Mouse (Mus musculus): ENCODE measurements at regions not wholly inside any gene's neighbourhood (a gene's known extent, or its start where the extent isn't known, plus 50 kb on each side); places are given as distances from the start of the nearest gene placed in this dataset.

DNA sequence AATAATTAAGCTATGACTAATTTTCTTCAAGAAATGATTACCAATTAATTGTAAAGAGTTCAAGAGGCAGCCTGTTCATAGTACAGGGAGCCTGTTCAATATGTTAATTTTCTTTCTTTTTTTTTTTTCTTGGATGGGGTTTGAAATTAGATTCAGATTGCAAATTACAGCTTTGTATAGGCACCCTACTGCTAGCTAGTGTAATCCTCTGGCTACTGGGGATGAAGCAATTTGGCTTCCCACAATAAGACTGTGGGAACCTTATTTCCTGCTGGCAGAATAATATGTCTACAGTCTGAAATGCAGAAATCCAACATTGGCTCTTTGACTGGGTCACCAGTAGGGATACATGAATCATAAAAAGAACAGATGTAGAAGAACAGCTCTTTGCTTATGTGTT lies 177.4 kb upstream of the Ogfrl1 start:
- no peak for DNase-seq (ENCODE audit: low spot score)
- H3K9ac ChIP-seq (replicated peaks; ENCODE audit: low read depth) = no peak overlapping the region
- no peaks in the 10 kb centered on the region for H3K4me1 ChIP-seq (ENCODE audit: insufficient read depth, low read depth, low read length)
- ATAC-seq = no peak
- no peaks in the 10 kb centered on the region for H3K9me3 ChIP-seq (ENCODE audit: low read length)
- H3K27ac ChIP-seq (ENCODE audit: low read length) = no peak overlapping the region
- no peaks in the 10 kb centered on the region for H3K36me3 ChIP-seq (ENCODE audit: insufficient read depth, low read length)
- H3K4me2 ChIP-seq (replicated peaks; ENCODE audit: low read depth, low read length) = no peak overlapping the region
- H3K27me3 ChIP-seq (replicated peaks; ENCODE audit: insufficient read depth, low read length) = no peaks in the 10 kb centered on the region
- no peak overlapping the region for H3K4me3 ChIP-seq (ENCODE audit: low read depth, low read length)
- TF ChIP-seq EP300 (IDR thresholded peaks at IDR 0.05) (no peak), CTCF (IDR thresholded peaks at IDR 0.05) (no peak)

- Histone ChIP-seq H3K4me3 (ENCODE audit: low read depth, low read length) (no peak overlapping the region), H3K4me2 (replicated peaks; ENCODE audit: low read depth, low read length) (no peak overlapping the region), H3K36me3 (ENCODE audit: insufficient read depth, low read length) (no peaks in the 10 kb centered on the region), H3K4me1 (ENCODE audit: insufficient read depth, low read depth, low read length) (no peaks in the 10 kb centered on the region), H3K27ac (ENCODE audit: low read length) (no peak overlapping the region), H3K9ac (replicated peaks; ENCODE audit: low read depth) (no peak overlapping the region), H3K27me3 (replicated peaks; ENCODE audit: insufficient read depth, low read length) (no peaks in the 10 kb centered on the region), H3K9me3 (ENCODE audit: low read length) (no peaks in the 10 kb centered on the region)
- WGBS = 91% methylated on average over 2 of the region's 2 CpGs
- ATAC-seq (no peak), DNase-seq (ENCODE audit: low spot score) (no peak)
- no peak for TF ChIP-seq CTCF (IDR thresholded peaks at IDR 0.05)
- no peak for TF ChIP-seq EP300 (IDR thresholded peaks at IDR 0.05)
Observed at GRCm38 (mm10) chr1:23575515-23575914, 177.9 kb upstream of the Ogfrl1 start.

DNA sequence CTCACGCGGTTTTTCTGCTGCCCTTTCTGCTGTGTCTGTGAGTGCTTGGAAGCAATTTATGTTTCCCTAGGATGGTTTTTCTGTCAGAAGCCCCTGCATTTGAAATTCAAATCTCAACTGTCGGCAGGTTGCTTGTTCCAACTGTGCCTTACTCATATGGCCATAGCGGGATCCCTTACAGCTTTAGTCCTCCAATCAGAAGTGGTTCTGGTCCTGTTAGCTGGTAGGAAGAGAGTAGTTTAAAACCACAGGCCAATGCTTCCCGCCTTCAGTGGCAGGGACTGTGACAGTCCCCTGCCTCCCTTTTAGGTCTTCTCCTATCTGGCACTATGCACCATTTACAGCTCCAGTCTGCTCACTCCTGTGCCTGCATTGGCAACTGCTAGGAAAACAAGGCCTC lies 178.6 kb upstream of the Ogfrl1 start:
- no peak overlapping the region for H3K4me2 ChIP-seq (replicated peaks; ENCODE audit: low read depth, low read length)
- no peak for ATAC-seq
- no peak overlapping the region for H3K9ac ChIP-seq (replicated peaks; ENCODE audit: low read depth)
- H3K4me1 ChIP-seq (ENCODE audit: insufficient read depth, low read depth, low read length) = no peaks in the 10 kb centered on the region
- TF ChIP-seq EP300 (IDR thresholded peaks at IDR 0.05) (no peak), CTCF (IDR thresholded peaks at IDR 0.05) (no peak)
- no peaks in the 10 kb centered on the region for H3K9me3 ChIP-seq (ENCODE audit: low read length)
- no peaks in the 10 kb centered on the region for H3K36me3 ChIP-seq (ENCODE audit: insufficient read depth, low read length)
- WGBS = 73% methylated on average over 5 of the region's 5 CpGs
- H3K4me3 ChIP-seq (ENCODE audit: low read depth, low read length) = no peak overlapping the region
- no peaks in the 10 kb centered on the region for H3K27me3 ChIP-seq (replicated peaks; ENCODE audit: insufficient read depth, low read length)
- no peak for DNase-seq (ENCODE audit: low spot score)
- H3K27ac ChIP-seq (ENCODE audit: low read length) = no peak overlapping the region

- Histone ChIP-seq H3K4me2 (replicated peaks; ENCODE audit: low read depth, low read length) (no peak overlapping the region), H3K9me3 (ENCODE audit: low read length) (no peaks in the 10 kb centered on the region), H3K27me3 (replicated peaks; ENCODE audit: insufficient read depth, low read length) (no peaks in the 10 kb centered on the region), H3K36me3 (ENCODE audit: insufficient read depth, low read length) (no peaks in the 10 kb centered on the region), H3K4me3 (ENCODE audit: low read depth, low read length) (no peak overlapping the region), H3K4me1 (ENCODE audit: insufficient read depth, low read depth, low read length) (no peaks in the 10 kb centered on the region), H3K9ac (replicated peaks; ENCODE audit: low read depth) (no peak overlapping the region), H3K27ac (ENCODE audit: low read length) (no peak overlapping the region)
- 78% methylated on average over 6 of the region's 6 CpGs for WGBS
- TF ChIP-seq CTCF (IDR thresholded peaks at IDR 0.05) (no peak), EP300 (IDR thresholded peaks at IDR 0.05) (no peak)
- no peak for ATAC-seq
- no peak for DNase-seq (ENCODE audit: low spot score)
Observed at GRCm38 (mm10) chr1:23589414-23589942, 172.1 kb upstream of the B3gat2 start.

GRCm38 (mm10) chr1:23602710-23603291 lies 158.8 kb upstream of the B3gat2 start:
- H3K4me3 ChIP-seq (ENCODE audit: low read depth, low read length) = no peak overlapping the region
- H3K4me2 ChIP-seq (replicated peaks; ENCODE audit: low read depth, low read length) = no peak overlapping the region
- no peak for TF ChIP-seq CTCF (IDR thresholded peaks at IDR 0.05)
- TF ChIP-seq EP300 (IDR thresholded peaks at IDR 0.05) = no peak
- ATAC-seq (no peak), DNase-seq (ENCODE audit: low spot score) (no peak)
- no peak overlapping the region for H3K27ac ChIP-seq (ENCODE audit: low read length)
- no peaks in the 10 kb centered on the region for H3K4me1 ChIP-seq (ENCODE audit: insufficient read depth, low read depth, low read length)
- no peaks in the 10 kb centered on the region for H3K9me3 ChIP-seq (ENCODE audit: low read length)
- H3K36me3 ChIP-seq (ENCODE audit: insufficient read depth, low read length) = no peaks in the 10 kb centered on the region
- H3K9ac ChIP-seq (replicated peaks; ENCODE audit: low read depth) = no peak overlapping the region
- H3K27me3 ChIP-seq (replicated peaks; ENCODE audit: insufficient read depth, low read length) = no peaks in the 10 kb centered on the region
- 80% methylated on average over 4 of the region's 4 CpGs for WGBS

GRCm38 (mm10) chr1:23629366-23629765 lies 132.2 kb upstream of the B3gat2 start:
- whole genome bisulfite sequencing = 70% methylated on average over 4 of the region's 4 CpGs
- no peaks in the 10 kb centered on the region for H3K4me1 ChIP-seq (ENCODE audit: insufficient read depth, low read depth, low read length)
- ATAC-seq = no peak

GRCm38 (mm10) chr1:23645093-23645492 lies 116.5 kb upstream of the B3gat2 start:
- no peak overlapping the region for H3K4me2 ChIP-seq (replicated peaks; ENCODE audit: low read depth, low read length)
- ATAC-seq (no peak), DNase-seq (ENCODE audit: low spot score) (no peak)
- H3K9ac ChIP-seq (replicated peaks; ENCODE audit: low read depth) = no peak overlapping the region
- H3K4me3 ChIP-seq (ENCODE audit: low read depth, low read length) = no peak overlapping the region
- no peak overlapping the region for H3K27ac ChIP-seq (ENCODE audit: low read length)
- WGBS = 55% methylated on average over 2 of the region's 2 CpGs
- H3K4me1 ChIP-seq (ENCODE audit: insufficient read depth, low read depth, low read length) = no peaks in the 10 kb centered on the region
- no peaks in the 10 kb centered on the region for H3K27me3 ChIP-seq (replicated peaks; ENCODE audit: insufficient read depth, low read length)
- H3K36me3 ChIP-seq (ENCODE audit: insufficient read depth, low read length) = no peaks in the 10 kb centered on the region
- TF ChIP-seq CTCF (IDR thresholded peaks at IDR 0.05) (no peak), EP300 (IDR thresholded peaks at IDR 0.05) (no peak)
- H3K9me3 ChIP-seq (ENCODE audit: low read length) = no peaks in the 10 kb centered on the region

More at GRCm38 (mm10) chr1:23629366-23629765, 132.2 kb upstream of the B3gat2 start:
- Histone ChIP-seq H3K27ac (ENCODE audit: low read length) (no peak overlapping the region), H3K4me2 (replicated peaks; ENCODE audit: low read depth, low read length) (no peak overlapping the region), H3K4me3 (ENCODE audit: low read depth, low read length) (no peak overlapping the region), H3K9me3 (ENCODE audit: low read length) (no peaks in the 10 kb centered on the region), H3K36me3 (ENCODE audit: insufficient read depth, low read length) (no peaks in the 10 kb centered on the region), H3K27me3 (replicated peaks; ENCODE audit: insufficient read depth, low read length) (no peaks in the 10 kb centered on the region), H3K9ac (replicated peaks; ENCODE audit: low read depth) (no peak overlapping the region)
- DNase-seq (ENCODE audit: low spot score) = no peak
- TF ChIP-seq CTCF (IDR thresholded peaks at IDR 0.05) (no peak), EP300 (IDR thresholded peaks at IDR 0.05) (no peak)

Measured in lung, postnatal 0 days (tissue).